ENCODE assay signal across 1 mouse cellular context in genomic region chr2:122146687-122147086, GRCm38 (mm10).
A peak's percentile ranks its signal among the peaks of the same experiment; 100 is the strongest.
TF ChIP-seq lines count a peak whose summit lies in the region.

No protein-coding gene starts in this region.

TF ChIP-seq in MEL, 35 proteins besides CTCF, POLR2A, EP300 and RAD21 (continued from another document):
- TF ChIP-seq MAFK (IDR thresholded peaks at IDR 0.05; ENCODE audit: borderline replicate concordance, low read depth, low read length) (no peak), TAL1 (IDR thresholded peaks at IDR 0.05; ENCODE audit: low read length) (no peak; the same call in 1 of the 2 replicates), MEF2A (IDR thresholded peaks at IDR 0.05; ENCODE audit: extremely low read depth, insufficient replicate concordance, low read depth, low read length, poor library complexity, severe bottlenecking) (0 out of 2 replicates have a peak, but pooled peaks have one; percentile 12), BHLHE40 (IDR thresholded peaks at IDR 0.05; ENCODE audit: borderline replicate concordance, low read depth, low read length) (no peak), ELF1 (IDR thresholded peaks at IDR 0.05; ENCODE audit: low read depth, low read length) (0 out of 2 replicates have a peak, but pooled peaks have one; percentile 12), CHD1 (IDR thresholded peaks at IDR 0.05; ENCODE audit: low read depth, low read length) (0 out of 2 replicates have a peak, but pooled peaks have one; percentile 63), POLR2AphosphoS2 (IDR thresholded peaks at IDR 0.05; ENCODE audit: low read length) (no peak; the same call in 1 of the 2 replicates), ZNF384 (IDR thresholded peaks at IDR 0.05; ENCODE audit: low read depth, low read length) (0 out of 2 replicates have a peak, but pooled peaks have one; percentile 45), ZC3H11A (IDR thresholded peaks at IDR 0.05; ENCODE audit: low read depth, low read length) (no peak), NELFE (IDR thresholded peaks at IDR 0.05; ENCODE audit: low read depth, low read length) (peak; percentile 26; the same call in 1 of the 2 replicates), MAX (IDR thresholded peaks at IDR 0.05; ENCODE audit: low read length) (peak; percentile 51), MXI1 (IDR thresholded peaks at IDR 0.05; ENCODE audit: low read depth, low read length) (peak; percentile 67), POLR2AphosphoS5 (IDR thresholded peaks at IDR 0.05; ENCODE audit: borderline replicate concordance, low read depth, low read length) (no peak), MYB (IDR thresholded peaks at IDR 0.05; ENCODE audit: low read depth, low read length) (no peak), MAZ (IDR thresholded peaks at IDR 0.05; ENCODE audit: low read depth, low read length) (no peak), USF2 (IDR thresholded peaks at IDR 0.05; ENCODE audit: borderline replicate concordance in 1 of 2, insufficient read depth in 1 of 2, low read depth in 1 of 2, low read length in 2 of 2) (no peak), HCFC1 (IDR thresholded peaks at IDR 0.05; ENCODE audit: low read depth, low read length) (0 out of 2 replicates have a peak, but pooled peaks have one; percentile 50), USF1 (IDR thresholded peaks at IDR 0.05; ENCODE audit: low read depth, low read length) (no peak), RCOR1 (IDR thresholded peaks at IDR 0.05; ENCODE audit: low read depth, low read length) (peak; percentile 65; the same call in 1 of the 2 replicates), TCF12 (IDR thresholded peaks at IDR 0.05; ENCODE audit: low read depth, low read length) (peak; percentile 45; the same call in 1 of the 2 replicates), GABPA (IDR thresholded peaks at IDR 0.05; ENCODE audit: low read depth, low read length) (no peak), SIN3A (IDR thresholded peaks at IDR 0.05; ENCODE audit: low read length) (peak; percentile 65; the same call in 1 of the 2 replicates), ZMIZ1 (IDR thresholded peaks at IDR 0.05; ENCODE audit: low read depth, low read length) (no peak), TBP (IDR thresholded peaks at IDR 0.05; ENCODE audit: low read depth, low read length) (peak; percentile 27; the same call in 1 of the 2 replicates), SMC3 (IDR thresholded peaks at IDR 0.05; ENCODE audit: low read depth, low read length) (no peak), KAT2A (conservative IDR thresholded peaks at IDR 0.05; ENCODE audit: low read depth, low read length) (no peak)
